Mouse (Mus musculus) CH12.LX (cell line): ENCODE measurements around the gene Tex36. TPM values are rescaled to one million over a fixed set of nuclear protein-coding genes. Genes with fewer than 3 reads are reported as not detected.

Experiments used
- DNase-seq: peaks from one replicate; pipeline ENCODE4 v3.0.0-alpha.2; 2013; ENCODE audit errors: extremely low read depth
- H3K27ac ChIP-seq: 2 replicates; pipeline ENCODE4 v1.5.1; 2012; ENCODE audit warnings: low read depth, mild to moderate bottlenecking, control low read depth, moderate library complexity; ENCODE audit not compliant: insufficient read depth
- H3K27me3 ChIP-seq: replicated peaks from 2 replicates; pipeline ENCODE3; 2012; ENCODE audit warnings: inconsistent platforms
- H3K36me3 ChIP-seq, 2 experiments: replicated peaks in 1 of 2; 2 replicates each; pipeline versions ENCODE3 to v1.6.1; 2012; ENCODE audit warnings: inconsistent platforms in 1 of 2, low read length in 1 of 2, mild to moderate bottlenecking in 1 of 2, mixed read lengths in 1 of 2, moderate library complexity in 1 of 2; ENCODE audit not compliant: control insufficient read depth in 1 of 2, insufficient read depth in 1 of 2
- H3K4me1 ChIP-seq, 2 experiments: 2 replicates each; pipeline ENCODE4 v1.6.1; 2012; ENCODE audit warnings: inconsistent platforms in 1 of 2, moderate library complexity in 1 of 2; ENCODE audit not compliant: insufficient read depth in 2 of 2, control insufficient read depth in 1 of 2
- H3K4me2 ChIP-seq: 2 replicates; pipeline ENCODE4 v1.6.1; 2012; ENCODE audit warnings: low read depth, mild to moderate bottlenecking, control low read depth; ENCODE audit not compliant: poor library complexity, insufficient read depth, severe bottlenecking
- H3K4me3 ChIP-seq, 3 experiments: fragments of 150-350 bp in 1 of 3; sonication (generic) in 1 of 3; replicated peaks in 1 of 3; 2 replicates each; pipeline versions ENCODE3 to v1.5.1; 2011 to 2012; ENCODE audit warnings: low read depth in 2 of 3, low read length in 2 of 3, mild to moderate bottlenecking in 2 of 3, moderate library complexity in 2 of 3, control low read depth in 1 of 3, improper control_type of control experiment in 1 of 3, inconsistent platforms in 1 of 3, mixed read lengths in 1 of 3; ENCODE audit not compliant: poor library complexity in 1 of 3
- H3K79me2 ChIP-seq: replicated peaks from 2 replicates; pipeline ENCODE4 v1.6.1; 2012; ENCODE audit warnings: mild to moderate bottlenecking, moderate library complexity; ENCODE audit not compliant: control insufficient read depth, poor library complexity, insufficient read depth, severe bottlenecking; ENCODE audit errors: extremely low read depth
- H3K9ac ChIP-seq: 2 replicates; pipeline ENCODE4 v1.6.1; 2012; ENCODE audit warnings: low read depth, mild to moderate bottlenecking, control low read depth, moderate library complexity; ENCODE audit not compliant: insufficient read depth
- H3K9me3 ChIP-seq: replicated peaks from 2 replicates; pipeline ENCODE3; 2012; ENCODE audit warnings: low read length, inconsistent platforms, mixed read lengths
- CHD1 ChIP-seq: IDR thresholded peaks from 2 replicates; pipeline ENCODE4 v1.6.1; 2012; ENCODE audit warnings: low read depth, low read length, improper control_type of control experiment, inconsistent platforms
- E2F4 ChIP-seq: IDR thresholded peaks from 2 replicates; pipeline ENCODE4 v1.6.1; 2011; ENCODE audit warnings: low read depth, low read length, improper control_type of control experiment; ENCODE audit not compliant: insufficient replicate concordance
- ETS1 ChIP-seq: conservative IDR thresholded peaks from 2 replicates; pipeline ENCODE4 v1.6.1; 2012; ENCODE audit warnings: low read depth, mild to moderate bottlenecking, inconsistent platforms, low read length, improper control_type of control experiment, moderate library complexity
- KAT2A ChIP-seq: IDR thresholded peaks from 2 replicates; pipeline ENCODE4 v1.6.1; 2012; ENCODE audit warnings: low read length, improper control_type of control experiment, inconsistent platforms; ENCODE audit not compliant: insufficient replicate concordance
- MAFK ChIP-seq: IDR thresholded peaks from 2 replicates; pipeline ENCODE4 v1.6.1; 2011; ENCODE audit warnings: low read length, improper control_type of control experiment; ENCODE audit not compliant: insufficient replicate concordance
- MAX ChIP-seq: IDR thresholded peaks from 2 replicates; pipeline ENCODE4 v1.6.1; 2011; ENCODE audit warnings: low read length, improper control_type of control experiment
- MAZ ChIP-seq: IDR thresholded peaks from 2 replicates; pipeline ENCODE4 v1.6.1; 2012; ENCODE audit warnings: low read depth, mild to moderate bottlenecking, inconsistent platforms, low read length, improper control_type of control experiment, moderate library complexity
- MEF2A ChIP-seq: IDR thresholded peaks from 2 replicates; pipeline ENCODE4 v1.6.1; 2014; ENCODE audit warnings: low read depth, mild to moderate bottlenecking, inconsistent platforms, low read length, improper control_type of control experiment, borderline replicate concordance
- MXI1 ChIP-seq: IDR thresholded peaks from 2 replicates; pipeline ENCODE4 v1.6.1; 2011; ENCODE audit warnings: mild to moderate bottlenecking, low read depth, low read length, improper control_type of control experiment
- MYC ChIP-seq: IDR thresholded peaks from 2 replicates; pipeline ENCODE4 v1.6.1; 2011; ENCODE audit warnings: low read depth, mild to moderate bottlenecking, improper control_type of control experiment, low read length
- NELFE ChIP-seq: IDR thresholded peaks from 2 replicates; pipeline ENCODE4 v1.6.1; 2011; ENCODE audit warnings: low read depth, low read length, improper control_type of control experiment
- PAX5 ChIP-seq: IDR thresholded peaks from 2 replicates; pipeline ENCODE4 v1.6.1; 2012; ENCODE audit warnings: low read length, inconsistent platforms, mixed read lengths
- POLR2A ChIP-seq: IDR thresholded peaks from 2 replicates; pipeline ENCODE4 v1.6.1; 2011; ENCODE audit warnings: low read depth, mild to moderate bottlenecking, improper control_type of control experiment, low read length
- RAD21 ChIP-seq: IDR thresholded peaks from 2 replicates; pipeline ENCODE4 v1.6.1; 2011; ENCODE audit warnings: low read depth, mild to moderate bottlenecking, low read length, improper control_type of control experiment, moderate library complexity
- RCOR1 ChIP-seq: conservative IDR thresholded peaks from 2 replicates; pipeline ENCODE4 v1.6.1; 2012; ENCODE audit warnings: low read depth, mild to moderate bottlenecking, inconsistent platforms, low read length, improper control_type of control experiment
- SIN3A ChIP-seq: IDR thresholded peaks from 2 replicates; pipeline ENCODE4 v1.6.1; 2012; ENCODE audit warnings: low read length, improper control_type of control experiment, inconsistent platforms
- SMC3 ChIP-seq: IDR thresholded peaks from 2 replicates; pipeline ENCODE4 v1.6.1; 2011; ENCODE audit warnings: low read depth, low read length, improper control_type of control experiment
- TBP ChIP-seq: conservative IDR thresholded peaks from 2 replicates; pipeline ENCODE4 v1.6.1; 2011; ENCODE audit warnings: low read depth, low read length, improper control_type of control experiment
- USF2 ChIP-seq: conservative IDR thresholded peaks from 2 replicates; pipeline ENCODE4 v1.6.1; 2011; ENCODE audit warnings: low read depth, low read length, improper control_type of control experiment
- ZMIZ1 ChIP-seq: IDR thresholded peaks from 2 replicates; pipeline ENCODE4 v1.6.1; 2012; ENCODE audit warnings: low read depth, mild to moderate bottlenecking, inconsistent platforms, low read length, improper control_type of control experiment
- ZNF384 ChIP-seq: IDR thresholded peaks from 2 replicates; pipeline ENCODE4 v1.6.1; 2012; ENCODE audit warnings: low read depth, low read length, improper control_type of control experiment, inconsistent platforms
- dilution Hi-C: fragments of 300-500 bp; cut with MboI; formaldehyde crosslinking; loops from 2 replicates; pipeline ENCODE4 v1.14.3; 2020; ENCODE audit warnings: low sequenced_read_pairs; ENCODE audit not compliant: extremely low pct_unique_long_range_greater_than_20kb, extremely low pct_ligation_motif_present
- in situ Hi-C: fragments of 300-500 bp; cut with MboI; formaldehyde crosslinking; loops from 3 replicates; pipeline ENCODE4 v1.14.3; 2019; ENCODE audit warnings: low sequenced_read_pairs, low pct_ligation_motif_present, low pct_unique_long_range_greater_than_20kb, mixed read lengths
- polyA plus RNA-seq: library from polyadenylated mRNA; unstranded; fragments of >175 nt; gene quantifications from 2 replicates; pipeline ENCODE4 v1.2.1, GENCODE M21; 2012; ENCODE audit warnings: low read depth; ENCODE audit not compliant: insufficient read length
- total RNA-seq, 2 experiments: library from RNA; depleted of rRNA; stranded (reverse); fragments of 300-350 nt in 1 of 2; fragments of >200 nt in 1 of 2; gene quantifications; 2 replicates each; pipeline ENCODE4 v1.2.3; 2012 to 2014

The Tex36 gene
- total and polyA plus RNA-seq, 3 experiments = not detected

GRCm38 (mm10) chr7:133576825-133577224 is 25.1 kb downstream of the Tex36 start:
- H3K4me1 ChIP-seq = 0 out of 4 replicates have a peak, but pooled peaks cover 0 to 3% of the 10 kb centered on the region in 2 experiments
- H3K36me3 ChIP-seq = no peaks in the 10 kb centered on the region
- H3K4me2 ChIP-seq = no peak overlapping the region
- H3K9me3 ChIP-seq = no peaks in the 10 kb centered on the region
- peaks cover 73% of the 10 kb centered on the region for H3K27me3 ChIP-seq
- in situ Hi-C loops = no loop called here
- TF ChIP-seq MXI1 (no peak), ZNF384 (no peak), TBP (no peak), RAD21 (no peak), KAT2A (no peak), E2F4 (no peak), MYC (no peak), MAZ (no peak), SMC3 (no peak)
- TF ChIP-seq, all 38 proteins: peak for 0
- no peak for DNase-seq
- no peak overlapping the region for H3K27ac ChIP-seq
- H3K4me3 ChIP-seq = no peak overlapping the region
- no peak overlapping the region for H3K9ac ChIP-seq
- dilution Hi-C loops = no loop called here
- no peaks in the 10 kb centered on the region for H3K79me2 ChIP-seq

GRCm38 (mm10) chr7:133576281-133576680 is 25.7 kb downstream of the Tex36 start:
- H3K27ac ChIP-seq = no peak overlapping the region
- H3K9ac ChIP-seq = no peak overlapping the region
- H3K4me1 ChIP-seq = 0 out of 4 replicates have a peak, but pooled peaks cover 0 to 3% of the 10 kb centered on the region in 2 experiments
- H3K4me3 ChIP-seq = no peak overlapping the region
- dilution Hi-C loops (no loop called here), in situ Hi-C loops (no loop called here)
- no peak overlapping the region for H3K4me2 ChIP-seq
- no peaks in the 10 kb centered on the region for H3K9me3 ChIP-seq
- H3K36me3 ChIP-seq = no peaks in the 10 kb centered on the region
- peaks cover 75% of the 10 kb centered on the region for H3K27me3 ChIP-seq
- no peaks in the 10 kb centered on the region for H3K79me2 ChIP-seq
- no peak for DNase-seq
- TF ChIP-seq NELFE (no peak), TBP (no peak), USF2 (no peak), PAX5 (no peak), CHD1 (no peak), POLR2A (no peak), MAFK (no peak), MEF2A (no peak), ZMIZ1 (no peak), MYC (no peak), SIN3A (no peak), RCOR1 (no peak), MAX (no peak), ETS1 (no peak), MXI1 (no peak)
